Mouse (Mus musculus) embryonic fibroblast, embryonic 13.5 days (primary cell): Measurements from ENCODE around the gene Ryr2. TPM values are rescaled to one million over a fixed set of nuclear protein-coding genes. Genes with fewer than 3 reads are reported as not detected.

ENCODE experiments used
- H3K27ac ChIP-seq: 2 replicates; pipeline ENCODE4 v1.5.1; 2012; ENCODE audit warnings: low read length, control low read depth, inconsistent platforms; ENCODE audit not compliant: insufficient read depth
- H3K4me1 ChIP-seq: 2 replicates; pipeline ENCODE4 v1.6.1; 2011; ENCODE audit warnings: low read length; ENCODE audit not compliant: control insufficient read depth, insufficient read depth
- H3K4me3 ChIP-seq: 2 replicates; pipeline ENCODE4 v1.5.1; 2011; ENCODE audit warnings: mild to moderate bottlenecking, control low read depth, low read length; ENCODE audit not compliant: insufficient read depth
- CTCF ChIP-seq: IDR thresholded peaks from 2 replicates; pipeline ENCODE4 v1.5.1; 2011; ENCODE audit warnings: mild to moderate bottlenecking, control low read depth, low read length, moderate library complexity, borderline replicate concordance; ENCODE audit not compliant: insufficient read depth
- POLR2A ChIP-seq: IDR thresholded peaks from 2 replicates; pipeline ENCODE4 v1.6.1; 2011; ENCODE audit warnings: low read depth, mild to moderate bottlenecking, control low read depth, low read length, moderate library complexity
- polyA plus RNA-seq: library from polyadenylated mRNA; stranded (reverse); fragments of >200 nt; gene quantifications from 2 replicates; pipeline ENCODE4 v1.2.4, GENCODE M21; 2011; ENCODE audit warnings: low read depth; ENCODE audit not compliant: missing spikeins, insufficient read length

The Ryr2 gene
- polyA plus RNA-seq, 1 experiment: 0.14 TPM

DNA sequence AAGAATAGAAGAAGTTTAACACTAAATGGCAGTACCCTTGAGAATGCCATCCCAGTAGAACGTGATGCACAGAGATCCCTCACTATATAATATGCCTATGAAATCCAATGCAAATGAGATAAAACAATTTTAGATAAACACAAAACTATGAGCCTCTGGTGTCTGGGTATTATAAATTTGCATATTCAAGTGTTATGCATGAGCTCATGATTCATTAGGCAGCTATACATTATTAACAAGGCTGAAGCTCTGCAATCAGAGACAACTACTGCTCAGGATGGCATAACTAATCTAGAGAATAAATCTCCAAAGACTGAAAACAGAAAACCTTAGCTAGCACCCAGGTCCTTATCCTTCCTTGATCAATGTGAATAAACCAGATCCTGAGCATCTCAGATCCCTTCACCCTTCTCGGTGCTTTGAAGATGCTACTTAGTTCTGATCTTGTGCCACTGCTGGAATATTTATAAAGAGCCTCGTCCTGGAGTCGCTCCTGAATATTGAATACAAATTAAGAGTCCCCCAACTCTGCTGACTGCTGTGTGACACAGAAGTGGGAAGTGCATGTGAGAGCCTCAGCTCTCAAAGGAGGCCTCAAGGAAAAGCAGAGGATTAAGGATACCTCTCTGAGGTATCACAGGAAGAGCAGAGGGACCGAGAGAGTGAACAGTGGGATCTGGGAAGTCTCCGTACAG, 97.6 kb downstream of the Ryr2 start:
- no peak for TF ChIP-seq POLR2A
- TF ChIP-seq CTCF: no peak
- Histone ChIP-seq H3K27ac (no peak overlapping the region), H3K4me3 (no peak overlapping the region), H3K4me1 (no peaks in the 10 kb centered on the region)

DNA sequence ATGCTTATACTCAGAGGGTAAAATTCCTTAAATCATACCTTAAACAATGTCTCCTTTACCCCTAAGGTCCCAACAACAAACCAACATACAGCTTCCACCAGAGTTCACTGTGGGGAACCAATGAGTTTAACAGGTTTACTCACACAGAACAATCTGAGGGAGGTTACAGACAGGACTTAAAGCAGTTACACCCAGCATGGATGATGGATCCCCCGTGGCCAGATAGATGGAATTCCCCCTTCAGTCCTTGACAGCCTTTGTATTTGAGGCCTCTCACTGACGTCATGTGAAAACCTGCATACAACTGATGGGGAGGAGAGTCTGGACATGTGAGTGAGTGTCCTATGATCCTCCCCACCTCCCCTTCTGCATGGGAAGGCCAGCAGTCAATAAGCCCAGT, 99.2 kb downstream of the Ryr2 start:
- H3K4me3 ChIP-seq: no peak overlapping the region
- H3K4me1 ChIP-seq: no peaks in the 10 kb centered on the region
- TF ChIP-seq POLR2A: no peak
- no peak for TF ChIP-seq CTCF
- H3K27ac ChIP-seq: no peak overlapping the region

DNA sequence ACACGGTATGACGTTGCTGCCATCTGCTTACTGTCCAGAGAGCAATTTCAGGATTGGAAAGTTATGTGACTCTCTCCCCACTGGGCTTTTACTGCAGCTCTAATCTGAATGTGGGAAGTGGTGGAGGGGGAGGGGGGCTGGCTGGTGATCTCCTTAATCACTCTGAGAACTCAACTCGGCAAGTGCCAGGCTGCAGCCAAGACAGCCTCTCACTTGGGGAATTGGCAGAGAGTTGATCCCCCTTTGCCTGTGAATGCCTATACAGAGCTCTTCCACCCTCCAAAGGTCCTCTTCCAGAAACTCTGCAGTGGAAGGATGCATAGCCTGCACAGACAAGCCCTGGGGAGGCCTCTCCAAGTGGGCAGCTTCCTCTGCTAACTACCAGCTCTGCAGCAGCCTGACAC, 104.9 kb downstream of the Ryr2 start:
- Histone ChIP-seq H3K27ac (no peak overlapping the region), H3K4me3 (no peak overlapping the region), H3K4me1 (no peaks in the 10 kb centered on the region)
- TF ChIP-seq CTCF (no peak), POLR2A (no peak)

DNA sequence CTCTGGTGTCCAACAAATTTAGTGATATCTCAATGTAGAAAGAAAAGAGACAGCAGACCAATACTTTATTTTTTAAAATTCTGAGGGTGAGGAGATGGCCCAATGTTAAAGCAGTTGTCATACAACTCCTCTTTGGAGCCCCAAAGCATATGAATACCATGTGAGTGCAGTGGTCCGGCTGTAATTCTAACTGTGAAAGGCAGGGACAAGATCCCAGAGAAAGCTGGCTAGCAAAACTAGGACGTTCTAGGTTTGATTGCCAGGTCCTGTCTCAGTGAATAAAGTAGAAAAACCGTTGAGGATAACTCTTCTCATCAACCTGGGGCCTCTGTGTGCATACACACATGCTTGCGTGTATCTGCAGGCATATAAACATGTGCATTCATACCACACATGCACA, 106.9 kb downstream of the Ryr2 start:
- Histone ChIP-seq H3K4me1 (no peaks in the 10 kb centered on the region), H3K4me3 (no peak overlapping the region), H3K27ac (no peak overlapping the region)
- TF ChIP-seq POLR2A: no peak
- TF ChIP-seq CTCF: no peak

DNA sequence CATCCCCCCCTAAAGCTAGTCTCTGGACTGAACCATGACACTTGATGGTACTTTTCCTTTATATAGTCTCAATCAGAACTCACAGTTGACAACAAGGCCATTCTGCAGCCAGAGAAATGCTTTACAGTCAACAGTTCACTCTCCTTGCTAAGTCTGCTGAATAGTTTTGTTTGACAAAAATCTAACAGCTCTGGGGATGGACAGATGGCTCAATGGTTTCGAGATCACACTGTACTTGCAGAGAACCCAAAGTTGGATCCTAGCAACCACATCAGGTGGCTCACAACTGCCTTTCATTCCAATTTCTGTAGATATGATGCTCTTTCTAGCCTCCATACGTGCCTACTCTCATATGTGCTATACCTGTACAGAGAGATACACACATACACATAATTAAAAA, 109.4 kb downstream of the Ryr2 start:
- no peak overlapping the region for H3K4me3 ChIP-seq
- no peak overlapping the region for H3K27ac ChIP-seq
- no peaks in the 10 kb centered on the region for H3K4me1 ChIP-seq
- no peak for TF ChIP-seq POLR2A
- TF ChIP-seq CTCF: no peak

DNA sequence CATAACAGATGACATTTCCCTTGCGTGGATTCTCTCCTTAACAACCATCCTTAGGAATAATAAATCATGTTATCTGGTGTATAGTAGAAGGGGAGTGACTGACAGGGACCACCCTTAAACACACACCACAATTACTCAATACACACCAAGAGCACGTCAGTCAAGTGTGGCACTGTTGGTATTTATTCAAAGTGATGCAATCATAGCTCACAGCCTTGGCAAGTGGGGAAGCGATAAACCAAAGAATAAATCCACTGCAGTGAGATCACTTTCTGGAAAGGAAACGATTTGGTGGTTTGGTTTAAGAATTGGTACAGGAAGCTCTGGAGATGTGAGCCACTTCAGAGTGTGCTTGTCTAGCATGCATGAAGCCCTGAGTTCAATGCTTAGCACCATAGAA, 119.2 kb downstream of the Ryr2 start:
- TF ChIP-seq CTCF (no peak), POLR2A (no peak)
- Histone ChIP-seq H3K4me3 (no peak overlapping the region), H3K27ac (no peak overlapping the region)

DNA sequence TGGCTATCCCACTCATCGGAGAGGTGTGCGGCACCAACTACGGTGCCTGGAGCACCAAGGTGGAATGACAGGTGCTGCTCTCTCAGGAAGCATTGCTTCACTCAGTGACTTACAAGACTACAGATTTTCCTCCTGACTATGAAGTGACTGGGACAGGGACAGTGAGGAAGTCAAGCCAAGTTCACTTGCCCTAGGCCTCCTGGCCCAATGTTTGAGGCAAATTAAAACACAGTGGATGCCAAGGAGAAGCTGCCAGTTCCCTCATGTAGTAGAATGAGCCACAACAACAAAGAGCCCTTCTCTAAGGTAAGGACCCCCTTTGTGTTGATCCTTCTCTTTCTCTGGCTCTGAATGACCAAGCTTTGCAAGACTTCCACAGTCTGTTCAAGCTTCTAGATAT, 121.7 kb downstream of the Ryr2 start:
- Histone ChIP-seq H3K27ac (no peak overlapping the region), H3K4me3 (no peak overlapping the region), H3K4me1 (no peaks in the 10 kb centered on the region)
- TF ChIP-seq POLR2A: no peak
- TF ChIP-seq CTCF: no peak

More for the DNA sequence above, 119.2 kb downstream of the Ryr2 start:
- no peaks in the 10 kb centered on the region for H3K4me1 ChIP-seq

DNA sequence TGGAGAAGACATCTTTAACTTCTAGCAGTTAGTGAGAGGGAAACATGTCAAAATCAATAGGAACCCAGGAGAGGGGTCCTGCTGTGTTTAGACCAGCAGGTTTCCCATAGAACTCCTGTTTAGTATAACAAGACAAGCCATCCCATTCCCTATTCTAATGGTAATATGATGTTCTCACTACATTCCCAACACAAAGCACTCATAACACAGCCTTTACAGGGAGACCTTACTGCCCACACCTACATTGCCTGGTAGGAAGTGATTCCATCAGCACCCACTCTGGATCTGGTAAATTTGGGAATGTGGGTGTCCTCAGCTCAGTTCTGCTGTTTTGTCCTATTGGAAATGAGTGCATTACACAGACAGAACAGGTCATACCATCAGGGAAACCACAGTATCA, 127.7 kb downstream of the Ryr2 start:
- Histone ChIP-seq H3K4me3 (no peak overlapping the region), H3K4me1 (no peaks in the 10 kb centered on the region), H3K27ac (no peak overlapping the region)
- TF ChIP-seq CTCF: no peak
- no peak for TF ChIP-seq POLR2A

DNA sequence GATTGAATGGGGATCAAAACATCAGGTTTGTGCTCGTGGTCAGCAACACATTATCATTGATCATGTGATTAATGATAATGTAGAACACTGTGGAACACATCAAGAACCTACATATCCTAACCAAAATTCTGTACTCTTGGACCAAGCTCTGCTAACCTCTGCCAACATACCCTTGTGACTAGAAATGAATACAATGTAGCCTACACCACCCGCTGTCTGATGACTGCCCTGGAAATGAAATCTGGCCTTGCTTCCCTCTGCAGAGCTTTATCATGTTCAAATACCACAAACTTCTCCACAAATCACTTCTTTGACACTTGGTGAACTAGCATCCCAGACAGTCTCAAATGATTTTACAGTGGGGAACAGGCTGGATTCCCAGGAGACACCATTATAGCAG, 128.4 kb downstream of the Ryr2 start:
- H3K27ac ChIP-seq: no peak overlapping the region
- TF ChIP-seq CTCF (no peak), POLR2A (no peak)
- H3K4me3 ChIP-seq: no peak overlapping the region
- no peaks in the 10 kb centered on the region for H3K4me1 ChIP-seq

DNA sequence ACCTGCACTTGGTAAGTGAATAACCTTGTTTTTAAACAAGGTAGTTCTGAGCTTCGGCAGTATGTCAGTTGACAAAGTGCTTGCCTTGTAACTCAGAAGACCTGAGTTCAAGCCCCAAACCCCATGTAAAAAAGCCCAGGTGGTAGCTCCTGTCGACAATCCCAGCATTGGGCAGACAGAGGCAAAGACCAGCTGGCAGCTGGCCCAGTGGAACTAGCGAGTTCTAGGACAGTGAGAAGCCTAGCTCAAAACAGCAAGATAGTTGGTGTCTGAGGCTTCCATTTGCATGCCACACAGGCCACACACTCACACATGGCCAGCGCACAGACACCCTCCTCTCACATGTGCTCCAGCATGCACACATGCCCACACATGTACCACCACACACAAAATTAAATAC, 129.1 kb downstream of the Ryr2 start:
- Histone ChIP-seq H3K4me3 (no peak overlapping the region), H3K4me1 (no peaks in the 10 kb centered on the region), H3K27ac (no peak overlapping the region)
- TF ChIP-seq POLR2A (no peak), CTCF (no peak)

DNA sequence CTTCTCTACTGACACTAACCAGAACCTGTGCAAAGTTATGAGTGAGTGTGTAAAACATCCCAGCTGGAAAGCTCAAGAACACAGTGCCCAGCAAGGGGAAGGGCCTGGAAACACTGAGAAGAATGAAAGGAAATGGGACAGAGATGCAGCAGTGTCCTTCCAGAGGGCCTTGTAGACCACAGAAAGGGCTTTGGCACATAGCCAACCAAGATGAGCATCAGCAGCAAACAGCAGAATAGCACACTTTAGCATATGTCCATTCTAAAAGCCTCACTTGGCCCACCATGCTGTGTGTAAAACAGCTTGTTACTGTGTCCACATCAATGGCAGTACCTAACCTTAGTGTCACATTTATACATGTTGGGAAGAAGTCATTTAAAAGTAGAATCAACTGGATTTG, 142.4 kb downstream of the Ryr2 start:
- TF ChIP-seq POLR2A (no peak), CTCF (no peak)
- H3K27ac ChIP-seq: no peak overlapping the region
- H3K4me3 ChIP-seq: no peak overlapping the region
- no peaks in the 10 kb centered on the region for H3K4me1 ChIP-seq

DNA sequence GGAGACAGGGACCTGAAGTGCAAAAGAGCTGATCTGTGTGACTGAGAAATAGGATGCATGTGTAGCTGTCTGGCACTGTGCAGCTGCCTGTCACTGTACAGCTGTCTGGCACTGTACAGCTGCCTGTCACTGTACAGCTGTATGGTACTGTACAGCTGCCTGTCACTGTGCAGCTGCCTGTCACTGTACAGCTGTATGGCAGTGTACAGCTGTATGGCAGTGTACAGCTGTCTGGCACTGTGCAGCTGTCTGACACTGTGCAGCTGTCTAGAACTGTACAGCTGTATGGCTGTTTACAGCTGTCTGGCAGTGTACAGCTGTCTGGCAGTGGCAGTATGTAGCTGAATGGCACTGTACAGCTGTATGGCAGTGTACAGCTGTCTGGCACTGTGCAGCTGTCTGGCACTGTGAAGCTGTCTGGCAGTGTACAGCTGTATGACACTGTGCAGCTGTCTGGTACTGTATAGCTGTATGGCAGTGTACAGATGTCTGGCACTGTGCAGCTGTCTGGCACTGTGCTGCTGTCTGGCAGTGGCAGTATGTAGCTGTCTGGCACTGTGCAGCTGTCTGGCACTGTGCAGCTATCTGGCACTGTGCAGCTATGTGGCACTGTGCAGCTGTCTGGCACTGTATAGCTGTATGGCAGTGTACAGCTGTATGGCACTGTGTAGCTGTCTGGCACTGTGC, 147.1 kb downstream of the Ryr2 start:
- no peak for TF ChIP-seq CTCF
- no peak for TF ChIP-seq POLR2A
- Histone ChIP-seq H3K4me1 (no peaks in the 10 kb centered on the region), H3K4me3 (no peak overlapping the region), H3K27ac (no peak overlapping the region)
